Mouse (Mus musculus) spleen, adult 2 months (tissue): ENCODE results near the gene Gm17617.
A peak's percentile ranks its signal among the peaks of the same experiment; 100 is the strongest.

Source experiments
- CTCF ChIP-seq: fragments of 200-500 bp; IDR thresholded peaks from 2 replicates; pipeline ENCODE4 v1.5.1; 2011; ENCODE audit warnings: mild to moderate bottlenecking, inconsistent platforms; ENCODE audit not compliant: insufficient read depth, insufficient read length, insufficient replicate concordance; ENCODE audit errors: extremely low read depth
- POLR2A ChIP-seq: fragments of 200-500 bp; IDR thresholded peaks from 2 replicates; pipeline ENCODE4 v1.6.1; 2011; ENCODE audit warnings: low read depth, low read length, inconsistent platforms

GRCm38 (mm10) chr13:55135382-55135781 lies 2.0 kb upstream of the Gm17617 start:
- TF ChIP-seq CTCF (peak; percentile 41; the same call in 1 of the 2 replicates), POLR2A (no peak)
